Mouse (Mus musculus) intestine, postnatal 0 days (tissue): Measurements from ENCODE around the gene Ajm1. TPM values are rescaled to one million over a fixed set of nuclear protein-coding genes. Genes with fewer than 3 reads are reported as not detected.

Source experiments
- ATAC-seq: fragments of 200-750 bp; cut with Nextera tagmentation; 2 replicates; pipeline ENCODE4 v1.8.0; 2017; ENCODE audit warnings: mild to moderate bottlenecking, moderate TSS enrichment, moderate library complexity
- H3K27ac ChIP-seq: fragments of 300-500 bp; sonication (generic); 2 replicates; pipeline ENCODE4 v1.5.1; 2014; ENCODE audit warnings: mild to moderate bottlenecking, low read depth, low read length, moderate library complexity
- H3K27me3 ChIP-seq: fragments of 300-500 bp; sonication (generic); replicated peaks from 2 replicates; pipeline ENCODE4 v1.6.1; 2014; ENCODE audit warnings: low read length, mixed read lengths; ENCODE audit not compliant: control insufficient read depth, insufficient read depth
- H3K36me3 ChIP-seq: fragments of 300-500 bp; sonication (generic); 2 replicates; pipeline ENCODE4 v1.6.1; 2014; ENCODE audit warnings: mild to moderate bottlenecking, moderate library complexity; ENCODE audit not compliant: control insufficient read depth, insufficient read depth
- H3K4me1 ChIP-seq: fragments of 300-500 bp; sonication (generic); replicated peaks from 2 replicates; pipeline ENCODE4 v1.6.1; 2014; ENCODE audit warnings: antibody characterized with exemption, low read length, mixed read lengths; ENCODE audit not compliant: control insufficient read depth, insufficient read depth
- H3K4me2 ChIP-seq: fragments of 300-500 bp; sonication (generic); replicated peaks from 2 replicates; pipeline ENCODE4 v1.6.1; 2014; ENCODE audit warnings: low read depth, mild to moderate bottlenecking, moderate library complexity
- H3K4me3 ChIP-seq: fragments of 300-500 bp; sonication (generic); 2 replicates; pipeline ENCODE4 v1.5.1; 2014; ENCODE audit warnings: low read depth, low read length
- H3K9ac ChIP-seq: fragments of 300-500 bp; sonication (generic); 2 replicates; pipeline ENCODE4 v1.6.1; 2014; ENCODE audit warnings: mild to moderate bottlenecking, low read depth, low read length
- H3K9me3 ChIP-seq: fragments of 300-500 bp; sonication (generic); 2 replicates; pipeline ENCODE4 v1.6.1; 2016; ENCODE audit warnings: mixed run types; ENCODE audit not compliant: control insufficient read depth
- CTCF ChIP-seq: sonication (generic); IDR thresholded peaks from 2 replicates; pipeline ENCODE4 v1.5.1; 2016; ENCODE audit warnings: low read depth, mild to moderate bottlenecking, control low read depth, antibody characterized with exemption, moderate library complexity
- WGBS: fragments of 180-500 bp; shearing (Covaris S2); extraction: QIAGEN DNeasy Blood & Tissue Kit; methylation state at CpG from one replicate; pipeline ENCODE4 v1.1.7; 2014; 5-methylcytosine and 5-hydroxymethylcytosine counted together
- polyA plus RNA-seq: library from polyadenylated mRNA; unstranded; fragments of >200 nt; fragmentation: Nextera tagmentation; extraction: Ambion mirVana; gene quantifications from 2 replicates; pipeline ENCODE4 v1.2.1, GENCODE M21; 2015

The Ajm1 gene
- polyA plus RNA-seq, 1 experiment from 2014 or later: 0.78 TPM

DNA sequence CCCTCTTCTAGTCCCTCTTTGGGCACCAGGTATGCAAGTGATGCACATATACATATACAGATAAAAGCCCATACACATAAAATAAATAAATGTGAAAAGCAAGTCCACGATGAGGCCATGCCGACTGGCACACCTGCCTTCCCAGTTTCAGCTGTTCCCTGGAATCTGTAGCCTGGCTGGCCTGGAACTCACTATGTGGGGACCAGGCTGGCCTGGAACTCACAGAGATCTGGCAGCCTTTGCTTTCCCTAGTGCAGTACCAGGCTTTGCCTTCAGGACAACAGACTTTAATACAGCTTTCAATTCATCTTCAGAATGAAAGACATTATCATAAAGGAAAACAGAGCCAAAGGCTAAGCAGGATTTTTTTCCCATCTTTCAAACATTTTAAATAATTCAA, 47.9 kb downstream of the Ajm1 start:
- Histone ChIP-seq H3K27ac (no peak overlapping the region), H3K9ac (no peak overlapping the region), H3K4me2 (no peak overlapping the region), H3K4me3 (no peak overlapping the region), H3K4me1 (no peaks in the 10 kb centered on the region), H3K9me3 (no peaks in the 10 kb centered on the region), H3K27me3 (no peaks in the 10 kb centered on the region), H3K36me3 (peaks cover 74% of the 10 kb centered on the region)
- no peak for TF ChIP-seq CTCF
- no peak for ATAC-seq
- WGBS: 90% methylated on average over 2 of the region's 2 CpGs

DNA sequence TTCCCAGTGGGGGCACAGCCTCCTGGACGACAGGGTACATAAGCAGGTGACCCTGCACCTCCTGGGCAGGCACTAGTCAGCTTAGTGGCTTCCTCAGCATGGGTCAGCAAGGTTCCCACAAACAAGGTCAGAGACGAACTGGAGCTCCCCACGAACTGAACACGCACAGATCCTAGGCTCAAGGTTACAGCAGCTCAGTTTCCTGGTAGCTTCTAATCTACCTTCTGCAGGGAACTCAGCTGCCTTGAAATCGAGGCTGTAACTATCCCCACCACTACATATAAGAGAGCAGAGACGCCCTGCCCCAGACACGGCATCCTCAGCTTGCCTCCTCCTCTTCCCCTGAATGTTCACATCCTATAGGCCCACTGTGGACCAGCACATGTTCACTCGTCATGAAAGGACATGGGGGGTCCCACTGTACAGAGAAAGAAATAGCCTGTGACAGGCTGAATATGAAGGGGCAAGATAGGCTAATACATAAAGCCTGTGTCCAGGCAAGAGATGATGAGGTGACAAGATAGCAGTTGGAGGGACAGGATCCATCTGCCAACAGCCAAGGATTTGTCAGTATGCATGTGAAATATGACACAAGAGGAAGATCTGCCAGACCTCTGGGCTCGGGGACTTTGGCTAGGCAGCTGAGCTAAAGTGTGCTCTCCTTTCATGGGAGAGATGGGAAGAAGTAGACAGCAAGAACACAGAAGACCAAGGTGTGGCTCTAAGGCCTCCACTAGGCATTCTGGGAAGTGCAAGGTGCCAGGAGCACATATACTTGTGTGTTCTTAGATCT, 54.9 kb downstream of the Ajm1 start:
- no peak for ATAC-seq
- H3K36me3 ChIP-seq: peaks cover 91% of the 10 kb centered on the region

More for the DNA sequence above, 54.9 kb downstream of the Ajm1 start:
- no peak for TF ChIP-seq CTCF
- no peaks in the 10 kb centered on the region for H3K27me3 ChIP-seq
- no peak overlapping the region for H3K4me3 ChIP-seq
- WGBS: 87% methylated on average over 9 of the region's 9 CpGs
- no peaks in the 10 kb centered on the region for H3K4me1 ChIP-seq
- H3K9ac ChIP-seq: no peak overlapping the region
- no peak overlapping the region for H3K4me2 ChIP-seq
- H3K9me3 ChIP-seq: no peaks in the 10 kb centered on the region
- no peak overlapping the region for H3K27ac ChIP-seq

Other genes starting within 250 kb of the Ajm1 start
- gene Man1b1, start 249.4 kb downstream of the Ajm1 start, polyA plus RNA-seq: 44.7 and 50.2 TPM in 2 replicates
- gene Dpp7, start 225.4 kb downstream of the Ajm1 start, polyA plus RNA-seq: 120 and 129 TPM in 2 replicates
- gene Uap1l1, start 216.1 kb downstream of the Ajm1 start, polyA plus RNA-seq: 668 and 708 TPM in 2 replicates
- gene Sapcd2, start 209.4 kb downstream of the Ajm1 start, polyA plus RNA-seq: 112 and 129 TPM in 2 replicates
- 33.9 and 38.1 TPM in 2 replicates for gene Entpd2, start 185.9 kb downstream of the Ajm1 start, polyA plus RNA-seq
- 49.2 and 52.3 TPM in 2 replicates for gene Npdc1, start 182.4 kb downstream of the Ajm1 start, polyA plus RNA-seq
- 0.26 and 0.27 TPM in 2 replicates for gene Fut7, start 158.5 kb downstream of the Ajm1 start, polyA plus RNA-seq
- gene Abca2, start 153.1 kb downstream of the Ajm1 start, polyA plus RNA-seq: 1.1 and 1.3 TPM in 2 replicates
- gene Clic3, start 124.9 kb downstream of the Ajm1 start, polyA plus RNA-seq: 2.0 and 2.8 TPM in 2 replicates
- gene Paxx, start 120.7 kb downstream of the Ajm1 start, polyA plus RNA-seq: 41.2 and 46.2 TPM in 2 replicates
- 1.2 and 2.2 TPM in 2 replicates for gene Ptgds, start 111.7 kb downstream of the Ajm1 start, polyA plus RNA-seq
- 0.40 and 0.51 TPM in 2 replicates for gene Lcn12, start 87.8 kb downstream of the Ajm1 start, polyA plus RNA-seq
- gene Fbxw5, start 81.0 kb downstream of the Ajm1 start, polyA plus RNA-seq: 38.5 and 40.2 TPM in 2 replicates
- 48.5 and 49.3 TPM in 2 replicates for gene C8g, start 80.0 kb downstream of the Ajm1 start, polyA plus RNA-seq
- 16.4 and 18.7 TPM in 2 replicates for gene Traf2, start 34.8 kb downstream of the Ajm1 start, polyA plus RNA-seq
- 481 and 496 TPM in 2 replicates for gene Edf1, start 23.9 kb downstream of the Ajm1 start, polyA plus RNA-seq
- 588 and 718 TPM in 2 replicates for gene Mamdc4, start 6.9 kb downstream of the Ajm1 start, polyA plus RNA-seq
- gene Phpt1, start 6.5 kb downstream of the Ajm1 start, polyA plus RNA-seq: 116 TPM in 2 replicates
- gene Rabl6, start 26.8 kb upstream of the Ajm1 start, polyA plus RNA-seq: 26.8 and 26.9 TPM in 2 replicates
- 0.09 and 0.16 TPM in 2 replicates for gene Ccdc183, start 35.9 kb upstream of the Ajm1 start, polyA plus RNA-seq
- gene Tmem141, start 40.2 kb upstream of the Ajm1 start, polyA plus RNA-seq: 23.0 and 25.6 TPM in 2 replicates
- gene Fcna, start 46.3 kb upstream of the Ajm1 start, polyA plus RNA-seq: 4.1 and 4.7 TPM in 2 replicates
- gene Lcn8, start 71.4 kb upstream of the Ajm1 start, polyA plus RNA-seq: not detected in 2 replicates
- not detected in 2 replicates for gene Lcn5, start 76.2 kb upstream of the Ajm1 start, polyA plus RNA-seq
- gene Lcn6, start 95.0 kb upstream of the Ajm1 start, polyA plus RNA-seq: not detected in 2 replicates
- gene Lcn10, start 101.0 kb upstream of the Ajm1 start, polyA plus RNA-seq: not detected in 2 replicates
- not detected in 2 replicates for gene Obp2a, start 118.3 kb upstream of the Ajm1 start, polyA plus RNA-seq
- gene Bmyc, start 125.0 kb upstream of the Ajm1 start, polyA plus RNA-seq: 34.7 and 35.6 TPM in 2 replicates
- not detected in 2 replicates for gene Obp2b, start 155.3 kb upstream of the Ajm1 start, polyA plus RNA-seq
- not detected in 2 replicates for gene Lcn3, start 183.8 kb upstream of the Ajm1 start, polyA plus RNA-seq
- gene Lcn11, start 195.3 kb upstream of the Ajm1 start, polyA plus RNA-seq: not detected in 2 replicates
- not detected in 2 replicates for gene Gm13539, start 200.5 kb upstream of the Ajm1 start, polyA plus RNA-seq
- gene Glt6d1, start 234.1 kb upstream of the Ajm1 start, polyA plus RNA-seq: not detected in 2 replicates
- not detected in 2 replicates for gene Lcn9, start 241.4 kb upstream of the Ajm1 start, polyA plus RNA-seq